Mouse (Mus musculus) gastrocnemius, postnatal 4 days (tissue): Measurements from ENCODE around the gene Mettl26. TPM values are rescaled to one million over a fixed set of nuclear protein-coding genes. Genes with fewer than 3 reads are reported as not detected.

Experiments
- DNase-seq, 2 experiments: peaks; one replicate each; pipeline ENCODE4 v3.0.0; 2021 to 2022; ENCODE audit warnings: low spot score in 2 of 2, mixed read lengths in 2 of 2
- total RNA-seq, 2 experiments: library from RNA; stranded (reverse); gene quantifications; 2 replicates each; pipeline ENCODE4 v1.2.3; 2021

Mettl26 gene
- total RNA-seq, 2 experiments from 2014 or later = 20.0 to 21.3 TPM

DNA sequence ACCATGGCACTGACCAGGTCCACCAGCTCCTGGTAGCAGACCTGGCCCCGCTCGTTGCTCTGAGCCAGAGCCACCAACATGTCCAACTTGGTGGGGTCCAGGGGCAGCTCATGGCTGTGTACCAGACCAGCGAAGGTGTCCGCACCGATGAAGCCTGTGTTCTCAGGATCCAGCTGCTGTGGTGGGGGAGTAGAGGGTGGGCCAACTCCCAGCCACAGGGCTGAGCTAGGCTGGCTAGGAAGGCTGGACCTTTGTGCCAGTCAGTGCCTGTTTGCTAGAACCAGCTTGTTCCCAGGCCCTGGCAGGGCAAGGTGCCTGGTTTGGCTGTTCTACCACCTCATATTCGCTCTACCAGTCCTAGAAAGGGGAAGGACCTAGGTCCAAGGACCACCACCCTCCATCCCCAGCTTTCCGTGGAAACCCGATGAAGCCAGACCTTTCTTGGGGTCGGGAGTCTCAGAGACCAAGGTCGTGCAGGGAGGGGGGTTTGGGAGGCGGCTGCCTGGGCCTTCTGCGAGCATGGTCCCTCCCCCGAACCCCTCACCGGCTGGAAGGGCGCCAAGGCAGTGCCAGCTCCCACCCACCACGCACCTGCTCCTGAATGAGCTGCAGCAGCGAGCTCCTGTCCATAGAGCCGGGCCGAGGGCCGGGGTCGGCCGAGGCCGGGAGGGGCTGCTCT lies 38.3 kb upstream of the Mettl26 start:
- DNase-seq = peak in 1 of 2 experiments; percentile 47

DNA sequence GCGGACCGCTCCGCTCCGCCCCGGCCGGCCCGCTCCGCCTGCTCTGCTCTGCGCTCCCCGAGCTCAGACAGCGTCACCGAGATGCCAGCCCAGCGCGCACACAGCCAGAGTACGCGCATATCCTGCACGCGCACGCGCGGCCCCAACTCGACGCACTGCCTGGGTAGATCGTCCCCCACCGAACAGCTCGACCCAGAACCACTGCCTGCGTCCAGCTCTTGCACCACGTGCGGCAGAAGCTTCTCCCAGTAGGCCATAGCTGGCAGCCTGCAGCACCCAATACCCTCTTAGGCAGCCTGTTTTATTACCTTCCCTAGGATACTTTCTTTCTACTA lies 37.8 kb upstream of the Mettl26 start, which contains the start of gene Rhbdl1:
Rhbdl1 (minus strand) TSS at position 220 of the 335 bp plus-strand sequence.
- peak in 1 of 2 experiments; percentile 70 for DNase-seq

DNA sequence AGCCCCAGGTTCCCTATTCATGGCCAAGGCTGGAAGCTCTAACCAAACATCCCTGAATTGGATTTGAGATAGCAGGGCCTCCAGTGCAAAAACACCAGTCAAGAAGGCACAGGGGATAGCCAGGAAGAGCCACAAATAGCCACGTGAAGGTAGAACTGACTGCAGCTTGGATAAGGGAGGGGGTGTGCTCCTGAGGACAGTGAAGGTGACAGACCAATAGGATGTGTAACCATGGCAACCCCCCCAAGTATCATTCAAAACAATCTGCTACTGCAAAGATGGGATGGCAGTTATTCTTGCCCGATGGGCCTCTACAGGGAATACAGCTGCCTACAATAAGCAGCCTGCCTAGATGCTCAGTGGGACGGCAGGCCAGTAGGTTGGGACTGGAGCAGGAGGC lies 37.3 kb upstream of the Mettl26 start:
- DNase-seq = no peak

DNA sequence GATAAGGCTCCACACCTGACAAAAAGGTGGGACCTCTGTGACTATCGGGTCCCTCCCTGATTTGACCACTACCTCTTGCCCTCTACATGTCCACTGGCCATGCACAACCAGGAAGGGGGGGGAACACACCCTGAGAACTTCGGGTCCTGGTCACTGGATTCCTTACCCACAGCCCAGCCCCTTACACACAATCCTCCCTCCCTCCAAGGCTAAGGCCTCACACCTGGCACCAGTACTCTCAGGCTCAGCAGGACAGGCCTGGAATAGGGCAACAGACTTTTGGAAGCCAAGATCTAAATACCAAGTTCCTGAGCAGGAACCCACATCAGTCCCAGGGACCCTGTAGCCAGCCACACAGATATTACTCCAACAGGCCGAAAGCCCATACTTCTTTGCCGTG lies 36.0 kb upstream of the Mettl26 start:
- DNase-seq = no peak

DNA sequence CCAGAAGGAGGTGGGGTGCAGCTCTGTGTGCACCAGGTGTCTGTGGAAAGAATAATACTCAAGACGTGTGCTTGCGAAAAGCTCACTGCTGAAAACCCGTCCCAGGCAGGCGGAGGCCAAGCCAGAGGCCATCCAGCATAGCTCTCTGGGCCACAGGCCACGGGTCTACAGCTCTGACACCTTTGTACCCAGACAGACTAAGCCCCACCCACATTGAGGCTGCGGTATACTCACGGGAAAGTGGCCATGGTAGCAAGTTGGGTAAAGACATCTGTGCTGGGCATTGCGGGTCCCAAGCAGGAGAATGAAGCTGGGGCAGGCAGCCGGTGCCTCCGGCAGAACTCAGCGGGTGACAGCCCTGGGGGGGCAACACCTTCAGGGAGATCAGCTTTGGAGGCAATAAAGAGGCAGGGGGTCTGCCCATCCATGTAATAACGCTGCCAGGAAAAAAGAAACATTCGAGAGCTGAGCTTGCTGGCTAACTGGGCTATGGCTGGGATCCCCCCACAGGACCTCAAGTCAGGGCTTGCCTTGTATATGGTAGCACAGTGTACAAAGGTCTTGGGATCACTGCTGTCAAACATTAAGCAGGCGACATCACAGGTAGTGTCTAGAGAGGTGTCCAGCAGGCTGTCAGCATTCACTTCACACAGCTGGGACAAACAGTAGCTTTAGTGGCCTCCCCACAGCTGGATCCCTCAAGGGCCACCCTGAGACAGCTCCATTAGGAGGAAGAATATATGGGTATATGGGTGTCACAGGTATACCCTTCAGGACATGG lies 35.2 kb upstream of the Mettl26 start:
- no peak for DNase-seq

DNA sequence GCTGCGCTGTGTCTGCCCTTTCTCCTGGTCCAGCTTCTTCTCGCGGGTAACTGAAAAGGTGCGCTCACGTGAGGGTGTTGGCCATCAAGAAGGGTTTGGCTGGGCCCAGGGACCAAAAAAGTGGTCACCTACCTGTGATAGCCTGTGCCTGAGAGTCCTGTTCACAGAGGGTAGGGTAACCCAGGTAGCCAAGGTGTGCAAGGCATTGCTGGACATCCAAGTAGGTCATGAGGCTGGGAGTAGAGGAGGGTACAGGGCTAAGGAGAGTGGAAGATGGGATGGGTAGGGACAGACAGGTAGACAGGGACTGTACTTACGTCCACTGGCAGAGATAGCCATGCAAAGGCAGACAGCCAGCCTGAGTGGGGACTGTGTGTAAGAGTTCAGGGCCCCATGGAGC lies 34.4 kb upstream of the Mettl26 start:
- DNase-seq = no peak

DNA sequence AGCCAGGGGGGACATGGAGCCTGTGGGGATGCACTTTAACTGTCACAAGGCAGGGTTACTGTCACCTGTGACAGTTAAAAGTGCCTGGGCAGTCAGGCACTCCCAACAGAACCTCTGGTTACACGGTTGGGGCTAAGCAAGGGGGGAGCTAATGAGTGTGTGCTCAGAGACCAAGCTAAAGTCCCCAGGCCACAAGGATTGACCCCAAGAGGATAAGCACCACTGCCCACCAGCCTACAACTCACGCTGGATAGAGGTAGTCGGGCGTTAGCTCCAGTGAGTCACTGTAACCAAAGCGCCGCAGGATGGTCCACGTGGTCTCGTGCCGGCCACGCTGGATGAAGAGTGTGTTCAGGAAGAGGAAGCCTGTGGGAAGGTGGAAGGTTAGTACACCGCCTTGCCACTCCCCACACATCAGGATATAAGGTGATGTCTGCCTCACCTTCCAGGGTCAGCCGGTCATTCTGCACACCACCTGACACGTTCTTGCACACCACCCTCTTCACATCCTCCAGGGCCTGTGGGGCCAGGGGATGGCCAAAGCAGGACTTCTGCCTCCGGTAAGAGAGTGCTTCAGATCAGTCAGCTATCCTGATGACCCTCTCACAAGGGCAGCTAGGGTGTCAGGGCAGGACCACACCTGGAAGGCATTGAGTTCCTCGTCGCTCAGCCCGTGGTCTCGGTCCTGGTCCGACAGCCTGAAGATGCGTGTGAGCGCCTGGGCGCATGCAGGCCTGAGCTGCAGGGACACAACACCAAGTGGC lies 33.6 kb upstream of the Mettl26 start, which contains the start of gene Gm20683:
Gm20683 (minus strand) TSS at position 647 of the 764 bp plus-strand sequence.
- DNase-seq = no peak

DNA sequence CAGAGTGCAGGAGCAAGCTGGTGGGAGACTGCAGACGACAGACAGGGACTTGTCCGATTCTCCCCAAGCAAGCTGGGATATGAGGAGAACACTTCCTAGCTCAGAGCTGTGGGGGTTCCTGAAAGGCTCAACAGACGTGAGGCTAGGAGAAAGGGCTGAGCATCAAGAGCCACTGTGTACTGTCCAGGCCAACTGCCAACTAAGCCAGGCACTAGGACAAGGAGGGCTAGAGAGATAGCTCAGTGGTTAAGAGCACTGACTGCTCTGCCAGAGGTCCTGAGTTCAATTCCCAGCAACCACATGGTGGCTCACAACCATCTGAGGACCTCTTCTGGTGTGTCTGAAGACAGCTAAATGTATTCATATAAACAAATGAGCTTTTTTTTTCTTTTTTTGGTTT lies 32.4 kb upstream of the Mettl26 start:
- DNase-seq = no peak

DNA sequence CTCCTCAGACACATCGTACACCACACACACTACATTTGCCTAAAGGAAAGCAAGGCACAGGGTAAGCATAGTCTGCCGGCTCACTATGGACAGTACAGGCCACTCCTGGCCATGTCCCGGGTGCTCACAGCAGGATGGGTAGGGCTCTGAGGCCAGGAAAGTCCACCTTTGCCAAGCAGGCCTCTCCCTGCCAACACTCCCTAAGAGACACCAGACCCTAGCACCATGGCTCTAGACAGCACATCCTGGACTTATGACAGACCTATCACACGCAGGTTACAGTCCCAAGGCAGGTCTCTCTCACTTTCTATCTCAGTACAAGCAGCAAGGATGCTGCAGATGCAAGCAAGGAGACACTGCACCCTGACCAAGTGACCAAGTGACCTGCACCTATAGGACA lies 31.8 kb upstream of the Mettl26 start:
- DNase-seq = no peak

DNA sequence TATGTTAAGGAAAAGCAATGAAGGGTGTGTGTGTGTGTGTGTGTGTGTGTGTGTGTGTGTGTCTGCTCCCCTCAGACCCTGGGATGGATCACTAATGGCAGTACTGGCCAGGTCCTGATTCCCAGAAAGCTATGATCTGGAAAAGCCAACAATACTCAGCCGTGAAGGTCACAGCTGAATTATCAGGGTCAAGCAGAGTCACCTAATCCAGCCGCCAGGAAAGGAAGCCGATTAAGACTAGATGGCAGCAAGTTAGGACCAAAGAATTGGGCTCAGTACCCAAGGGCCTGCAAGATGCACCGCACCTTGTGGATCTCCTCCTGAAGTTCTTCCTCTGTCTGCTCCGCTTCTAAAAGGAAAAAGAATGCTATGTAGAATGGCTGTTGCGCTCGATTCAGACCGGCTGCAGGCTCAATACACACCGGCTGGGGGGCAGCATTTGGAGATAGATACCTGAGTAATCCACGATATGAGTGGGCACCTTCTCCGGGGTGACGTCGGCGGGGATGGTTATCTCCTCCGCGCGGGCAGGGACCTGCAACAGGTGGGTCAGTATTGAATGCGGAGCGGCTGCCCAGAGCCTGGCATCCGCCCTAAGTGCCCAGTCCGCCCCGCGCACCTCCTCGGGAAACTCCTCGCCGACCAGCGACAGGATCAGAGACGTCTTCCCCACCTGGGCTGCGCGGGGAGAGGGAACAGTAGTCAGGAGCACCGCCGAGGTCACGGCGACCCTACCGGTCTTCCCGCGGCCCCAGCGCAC lies 31.1 kb upstream of the Mettl26 start:
- DNase-seq = no peak

DNA sequence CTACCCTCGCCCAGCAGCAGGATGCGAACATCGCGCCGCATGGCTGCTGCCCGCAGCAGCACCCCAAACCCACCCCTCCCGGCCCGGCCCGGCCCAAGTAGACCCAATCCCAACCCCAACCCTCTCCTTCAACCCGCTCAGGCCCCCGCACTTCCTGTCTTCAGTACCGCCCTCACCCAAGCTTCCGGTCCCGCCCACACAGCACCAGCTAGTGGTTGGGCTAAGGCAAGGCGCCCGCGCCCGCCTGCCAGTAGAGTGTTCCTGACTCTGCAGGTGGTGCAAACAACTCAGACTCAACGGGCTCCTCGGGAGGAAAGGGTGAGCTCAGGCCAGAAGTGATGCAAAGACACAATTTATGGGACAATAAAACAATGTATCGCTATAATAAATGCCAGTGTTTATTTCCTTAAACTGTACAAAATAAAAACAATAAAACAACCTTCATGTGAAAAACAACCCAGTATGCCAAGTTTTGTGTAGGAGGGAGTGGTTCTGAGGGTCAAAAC lies 30.4 kb upstream of the Mettl26 start, which contains the start of gene Rhot2:
Rhot2 (minus strand) TSS at position 456 of the 506 bp plus-strand sequence.
- peak; percentile 88 to 95 for DNase-seq

DNA sequence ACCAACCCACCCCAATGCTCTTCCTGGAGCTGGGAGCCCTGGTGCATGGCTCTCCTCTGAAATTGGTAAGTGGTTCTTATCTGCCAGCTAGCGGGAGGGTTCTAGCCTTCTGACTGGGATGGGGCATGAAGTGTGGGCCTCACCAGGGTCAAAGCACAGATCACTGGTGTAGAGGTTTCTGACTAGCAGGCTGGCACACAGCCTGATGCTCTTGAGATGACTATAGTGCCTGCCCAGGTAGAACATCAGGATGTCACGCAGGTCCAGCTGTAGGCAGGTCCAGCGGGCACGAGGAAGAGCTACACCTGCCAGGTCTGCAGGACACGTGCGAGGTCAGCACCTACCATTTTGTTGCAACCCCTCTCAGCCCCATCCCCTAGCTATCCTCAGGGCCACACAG lies 14.6 kb upstream of the Mettl26 start:
- DNase-seq = no peak

DNA sequence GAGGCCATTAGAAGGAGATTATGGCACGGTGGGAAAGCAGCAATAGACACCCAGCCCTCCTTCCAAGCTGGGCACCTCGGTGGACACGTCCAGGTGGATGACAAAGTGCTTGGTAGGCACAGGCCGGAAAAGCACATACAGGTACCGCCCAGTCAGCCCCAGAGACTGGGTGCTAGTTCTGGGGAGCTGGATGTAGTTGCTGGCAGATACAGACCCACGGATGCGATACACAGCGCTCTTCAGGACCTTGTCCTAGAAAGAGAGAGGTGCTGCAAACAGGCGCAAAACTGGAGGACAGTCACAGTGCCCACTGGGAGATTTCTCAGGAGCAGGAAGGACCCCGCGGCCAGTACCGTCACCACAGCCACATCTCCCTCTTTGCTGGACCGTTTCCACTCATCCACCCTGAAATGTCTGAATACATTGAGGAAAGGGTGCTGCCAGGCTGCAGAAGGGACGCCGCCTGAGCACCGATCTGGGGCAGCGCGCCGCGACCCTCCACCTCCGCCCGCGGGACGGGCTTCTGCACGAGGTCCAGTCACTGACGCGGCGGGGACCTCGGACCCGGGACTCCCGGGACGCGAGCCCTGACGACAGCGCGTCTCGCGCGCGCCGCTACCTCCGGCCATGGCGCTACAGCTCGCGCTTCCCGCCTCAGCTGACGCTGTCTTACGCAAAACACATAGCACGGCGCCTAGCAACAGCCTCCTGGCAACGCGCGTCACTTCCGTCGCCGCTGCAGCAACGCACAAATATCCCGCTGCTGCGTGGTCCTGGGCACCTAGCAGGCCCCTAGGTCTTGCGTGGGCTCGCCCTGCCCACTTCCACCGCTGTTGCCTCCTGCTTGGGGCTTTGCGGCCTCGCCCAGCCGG lies 13.8 kb upstream of the Mettl26 start, which contains the start of gene Wdr90:
Wdr90 (minus strand) TSS at position 670 of the 872 bp plus-strand sequence.
- peak; percentile 74 to 87 for DNase-seq

DNA sequence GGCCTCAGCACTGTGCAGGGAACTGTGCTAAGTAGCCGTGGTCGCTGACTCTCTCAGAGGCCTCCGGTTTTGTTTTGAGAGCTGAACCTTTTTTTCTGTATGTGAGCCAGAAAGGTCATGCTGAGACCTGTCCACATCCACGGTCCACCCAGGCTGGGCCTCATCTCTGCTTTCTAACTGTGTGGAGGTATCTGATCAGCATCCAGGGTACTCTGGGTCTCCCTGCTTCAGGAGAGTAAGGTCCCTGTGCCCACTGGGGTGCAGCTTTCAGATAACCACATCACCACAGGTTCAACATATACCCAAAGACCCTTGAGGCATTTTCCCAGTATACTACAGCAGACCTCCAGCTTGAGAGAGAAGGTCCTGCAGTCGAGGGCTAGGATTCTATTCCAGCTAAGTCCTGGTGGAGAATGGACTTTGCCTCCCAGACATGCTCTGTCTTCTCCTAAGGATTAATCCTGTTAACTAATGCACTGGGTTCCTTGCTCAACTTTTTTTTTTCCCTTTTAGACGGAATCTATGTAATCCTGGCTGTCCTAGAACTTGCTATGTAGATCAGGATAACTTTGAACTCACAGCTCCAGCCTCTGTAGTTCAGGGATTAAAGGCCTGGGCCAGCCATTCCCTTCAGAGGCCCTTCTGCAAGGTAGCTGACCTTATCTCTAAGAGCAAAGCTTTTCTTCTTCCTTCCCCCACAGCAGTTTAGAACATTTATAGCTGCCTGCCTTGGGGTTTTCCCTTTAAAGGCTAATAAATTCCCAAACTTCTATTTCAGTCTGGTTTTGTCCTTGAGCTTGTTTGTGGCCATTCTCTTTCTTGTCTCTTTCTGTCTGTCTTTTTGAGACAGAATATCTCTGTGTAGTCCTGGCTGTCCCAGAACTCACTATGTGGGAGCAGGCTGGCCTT lies 12.9 kb upstream of the Mettl26 start:
- no peak for DNase-seq

DNA sequence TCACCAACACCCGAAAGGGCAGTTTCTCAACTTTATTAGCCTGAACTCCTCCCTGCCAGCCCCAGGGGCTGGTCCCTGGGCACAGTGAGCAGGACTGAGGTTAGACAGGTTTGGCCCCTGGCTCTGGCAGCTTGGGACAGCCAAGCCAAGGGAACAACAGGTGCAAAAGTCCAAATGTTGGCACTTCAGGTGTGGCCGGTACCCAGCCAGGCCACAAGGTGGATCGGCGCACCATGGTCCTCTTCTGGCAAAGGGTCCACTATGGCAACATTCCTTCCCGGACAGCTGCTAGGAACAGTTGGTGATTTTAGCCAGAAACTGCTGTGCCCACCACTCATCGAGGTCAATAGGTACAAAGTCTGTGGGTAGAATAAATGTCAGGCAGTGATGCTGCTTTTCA lies 11.2 kb upstream of the Mettl26 start:
- no peak for DNase-seq

DNA sequence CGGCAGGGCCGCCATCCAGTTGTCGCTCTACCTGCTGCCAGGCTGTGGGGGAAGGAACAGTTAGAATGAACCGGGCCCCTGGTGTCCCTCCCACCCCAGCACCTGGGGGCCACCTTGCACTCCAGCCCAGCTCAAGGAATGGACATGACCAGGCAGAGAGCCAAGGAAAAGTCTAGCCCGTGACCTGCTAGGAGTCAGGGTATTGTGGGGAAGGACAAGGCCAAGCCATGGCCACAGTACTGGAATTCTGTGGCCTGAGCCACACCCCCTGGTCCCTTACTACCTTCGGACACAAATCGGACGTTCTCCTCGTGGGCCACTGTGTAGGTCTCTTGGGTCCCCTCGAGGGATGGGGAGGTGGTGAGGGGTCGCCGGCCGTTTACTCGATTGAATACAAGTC lies 10.6 kb upstream of the Mettl26 start:
- no peak for DNase-seq

DNA sequence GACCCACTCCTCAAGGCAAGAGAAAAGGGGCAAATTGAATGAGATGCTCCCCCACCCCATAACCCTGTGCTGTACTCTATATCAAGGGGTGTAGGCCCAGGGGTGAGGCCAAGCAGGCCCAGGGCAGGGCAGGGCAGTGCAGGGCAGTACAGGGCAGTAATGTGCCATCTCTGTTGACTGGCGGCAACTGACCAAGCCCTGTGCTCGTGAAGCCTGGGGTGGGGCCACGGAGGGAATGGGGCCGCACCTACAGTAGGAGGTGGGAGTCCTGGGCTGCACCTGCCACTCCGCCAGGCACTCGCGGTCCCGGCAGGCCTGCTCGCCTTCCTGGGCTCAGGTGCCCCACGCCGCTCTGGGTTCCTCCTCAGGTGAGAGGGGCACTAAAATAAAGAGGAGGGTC lies 9.6 kb upstream of the Mettl26 start:
- no peak for DNase-seq

DNA sequence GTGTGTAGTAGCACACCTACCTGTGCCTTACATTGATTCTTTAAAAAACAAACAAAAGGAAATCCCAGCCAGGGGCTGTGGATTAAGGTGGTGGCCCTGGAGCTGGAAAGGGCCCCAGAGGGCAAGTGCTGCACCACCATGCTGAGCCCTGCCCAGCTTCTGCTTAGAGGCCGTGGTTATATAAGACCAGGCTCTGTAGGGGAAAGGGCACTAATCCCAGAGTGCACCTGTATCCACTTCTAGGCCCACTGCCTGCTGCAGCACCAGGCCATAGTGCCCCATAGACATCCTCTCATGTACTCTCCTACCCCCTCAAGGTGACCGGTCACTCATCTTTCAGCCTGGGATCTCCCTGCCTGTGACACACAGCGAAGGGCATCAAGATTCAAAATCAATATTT lies 8.7 kb upstream of the Mettl26 start:
- DNase-seq = no peak

DNA sequence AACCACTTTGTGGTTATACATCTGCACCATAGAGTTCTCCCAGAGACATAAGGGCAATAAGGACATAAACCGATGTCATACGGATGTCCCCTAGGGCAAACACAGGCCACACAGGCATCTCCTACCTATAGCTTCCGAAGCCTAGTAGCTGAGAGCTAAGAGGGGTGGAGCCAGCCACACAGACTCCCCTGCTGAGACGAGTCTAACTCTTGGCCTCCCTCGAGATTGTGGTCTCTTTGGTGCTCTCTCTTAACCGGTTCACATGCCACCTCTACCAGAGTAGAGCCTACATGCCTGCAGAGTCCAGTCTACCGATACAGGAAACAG lies 7.4 kb upstream of the Mettl26 start:
- DNase-seq = no peak
